Mouse (Mus musculus) E14TG2a.4 (cell line): ENCODE results near the gene Il18.
"Not testable (repeated sequence)": the region's sequence is repeated elsewhere in the genome, so short reads cannot be mapped to it uniquely, and the experiment has no call there.

Source experiments
- H3K27me3 ChIP-seq: 2 replicates; pipeline ENCODE4 v1.6.1; 2014; ENCODE audit warnings: low read length, control low read depth; ENCODE audit not compliant: insufficient read depth
- H3K36me3 ChIP-seq: 2 replicates; pipeline ENCODE4 v1.6.1; 2014; ENCODE audit warnings: low read length, control low read depth; ENCODE audit not compliant: insufficient read depth
- H3K4me1 ChIP-seq: replicated peaks from 2 replicates; pipeline ENCODE4 v1.6.1; 2014; ENCODE audit warnings: low read depth, low read length, control low read depth
- H3K4me3 ChIP-seq: replicated peaks from 2 replicates; pipeline ENCODE4 v1.5.1; 2014; ENCODE audit warnings: mild to moderate bottlenecking, low read length
- H3K9me3 ChIP-seq: 2 replicates; pipeline ENCODE4 v1.6.1; 2014; ENCODE audit warnings: low read length, control low read depth
- CTCF ChIP-seq: conservative IDR thresholded peaks from 2 replicates; pipeline ENCODE4 v1.5.1; 2014; ENCODE audit warnings: low read length
- NANOG ChIP-seq: IDR thresholded peaks from 2 replicates; pipeline ENCODE4 v1.6.1; 2014; ENCODE audit warnings: borderline replicate concordance, low read length, mixed read lengths
- POU5F1 ChIP-seq: IDR thresholded peaks from 2 replicates; pipeline ENCODE4 v1.6.1; 2014; ENCODE audit warnings: low read length, borderline replicate concordance

Gene Il18

GRCm38 (mm10) chr9:50603998-50604324 is 49.3 kb downstream of the Il18 start:
- Histone ChIP-seq H3K36me3 (peaks cover 69% of the 10 kb centered on the region), H3K4me1 (peaks cover 42% of the 10 kb centered on the region), H3K4me3 (peak overlapping the region; percentile 96), H3K27me3 (no peaks in the 10 kb centered on the region), H3K9me3 (no peaks in the 10 kb centered on the region)
- TF ChIP-seq POU5F1 = no peak
- TF ChIP-seq NANOG = no peak

- H3K4me3 ChIP-seq = peak overlapping the region; percentile 96
- H3K27me3 ChIP-seq = no peaks in the 10 kb centered on the region
- peaks cover 42% of the 10 kb centered on the region for H3K4me1 ChIP-seq
- no peak for TF ChIP-seq NANOG
- no peak for TF ChIP-seq POU5F1
- no peak for TF ChIP-seq CTCF
- H3K9me3 ChIP-seq = no peaks in the 10 kb centered on the region
- peaks cover 69% of the 10 kb centered on the region for H3K36me3 ChIP-seq
Observed at GRCm38 (mm10) chr9:50604338-50604737, 49.7 kb downstream of the Il18 start.

- Histone ChIP-seq H3K36me3 (peaks cover 81% of the 10 kb centered on the region), H3K4me1 (peaks cover 16% of the 10 kb centered on the region), H3K27me3 (no peaks in the 10 kb centered on the region), H3K4me3 (no peak overlapping the region), H3K9me3 (no peaks in the 10 kb centered on the region)
- TF ChIP-seq CTCF (no peak), NANOG (no peak), POU5F1 (no peak)
Observed at GRCm38 (mm10) chr9:50612115-50612514, 57.5 kb downstream of the Il18 start.

GRCm38 (mm10) chr9:50616161-50616560 is 61.5 kb downstream of the Il18 start:
- TF ChIP-seq CTCF (no peak), NANOG (no peak)

GRCm38 (mm10) chr9:50616766-50617603 is 62.4 kb downstream of the Il18 start, which contains the start of the genes Pih1d2 and Nkapd1:
Gene Pih1d2 (plus strand): TSS chr9:50617321.
Gene Nkapd1 (minus strand): TSS chr9:50617464.
- TF ChIP-seq NANOG (no peak), CTCF (no peak), POU5F1 (no peak)
- Histone ChIP-seq H3K4me3 (peak within 1 kb of the TSS; percentile 99), H3K9me3 (no peaks in the 10 kb centered on the region), H3K4me1 (peaks cover 16% of the 10 kb centered on the region), H3K27me3 (no peaks in the 10 kb centered on the region), H3K36me3 (peaks cover 35% of the 10 kb centered on the region)

More at GRCm38 (mm10) chr9:50616161-50616560, 61.5 kb downstream of the Il18 start:
- H3K9me3 ChIP-seq = no peaks in the 10 kb centered on the region
- no peaks in the 10 kb centered on the region for H3K27me3 ChIP-seq
- peaks cover 16% of the 10 kb centered on the region for H3K4me1 ChIP-seq
- peak overlapping the region; percentile 99 for H3K4me3 ChIP-seq
- peaks cover 42% of the 10 kb centered on the region for H3K36me3 ChIP-seq

- Histone ChIP-seq H3K9me3 (no peaks in the 10 kb centered on the region), H3K36me3 (peaks cover 26% of the 10 kb centered on the region), H3K4me3 (peak overlapping the region; percentile 99), H3K4me1 (peaks cover 16% of the 10 kb centered on the region), H3K27me3 (no peaks in the 10 kb centered on the region; the same call in 1 of the 2 replicates)
- TF ChIP-seq NANOG (no peak), CTCF (no peak), POU5F1 (no peak)
Observed at GRCm38 (mm10) chr9:50617794-50618330, 63.2 kb downstream of the Il18 start.

- H3K9me3 ChIP-seq, H3K4me1 ChIP-seq, H3K36me3 ChIP-seq, H3K4me3 ChIP-seq, H3K27me3 ChIP-seq: not testable (repeated sequence)
Observed at GRCm38 (mm10) chr9:50630903-50631302, 76.3 kb downstream of the Il18 start.
